Mouse (Mus musculus) erythroblast, embryonic 14.5 days (primary cell): Measurements from ENCODE around the gene Vcan. TPM values are rescaled to one million over a fixed set of nuclear protein-coding genes. Genes with fewer than 3 reads are reported as not detected.

Experiments used
- H3K27me3 ChIP-seq: 2 replicates; pipeline ENCODE4 v1.6.1; 2012; ENCODE audit warnings: inconsistent platforms; ENCODE audit not compliant: control insufficient read depth
- H3K36me3 ChIP-seq: 2 replicates; pipeline ENCODE4 v1.6.1; 2012; ENCODE audit warnings: mild to moderate bottlenecking, inconsistent platforms; ENCODE audit not compliant: control insufficient read depth
- H3K4me1 ChIP-seq: 2 replicates; pipeline ENCODE4 v1.6.1; 2012; ENCODE audit warnings: inconsistent platforms; ENCODE audit not compliant: control insufficient read depth
- H3K4me3 ChIP-seq: replicated peaks from 2 replicates; pipeline ENCODE3; 2012; ENCODE audit warnings: moderate library complexity, mild to moderate bottlenecking, inconsistent platforms
- H3K9me3 ChIP-seq: 2 replicates; pipeline ENCODE4 v1.6.1; 2012; ENCODE audit warnings: low read length, inconsistent platforms, mixed read lengths; ENCODE audit not compliant: control insufficient read depth
- GATA1 ChIP-seq: IDR thresholded peaks from 2 replicates; pipeline ENCODE4 v1.6.1; 2012; ENCODE audit warnings: low read length, inconsistent platforms, mixed read lengths
- TAL1 ChIP-seq: IDR thresholded peaks from 3 replicates; pipeline ENCODE4 v1.6.1; 2012; ENCODE audit warnings: low read length, inconsistent platforms, mixed read lengths
- polyA plus RNA-seq: library from polyadenylated mRNA; stranded (reverse); fragments of >175 nt; gene quantifications from 2 replicates; pipeline ENCODE4 v1.2.3, GENCODE M21; 2012

The Vcan gene
- not detected in 2 replicates for polyA plus RNA-seq

- H3K9me3 ChIP-seq = no peaks in the 10 kb centered on the region; the same call in 1 of the 2 replicates
- no peaks in the 10 kb centered on the region for H3K36me3 ChIP-seq
- H3K4me1 ChIP-seq = peaks cover 12% of the 10 kb centered on the region
- no peak for TF ChIP-seq GATA1
- no peak for TF ChIP-seq TAL1
- H3K27me3 ChIP-seq = peaks cover 65% of the 10 kb centered on the region
- H3K4me3 ChIP-seq = no peak within 1 kb of the TSS
Measured at GRCm38 (mm10) chr13:89741766-89742685, at the start of gene Vcan. Gene Vcan (minus strand): TSS chr13:89742509.

GRCm38 (mm10) chr13:89791475-89791874 is 49.2 kb upstream of the Vcan start:
- H3K4me3 ChIP-seq = no peak overlapping the region
- TF ChIP-seq GATA1 (no peak), TAL1 (no peak)
- H3K27me3 ChIP-seq = no peaks in the 10 kb centered on the region
- no peaks in the 10 kb centered on the region for H3K9me3 ChIP-seq
- no peaks in the 10 kb centered on the region for H3K36me3 ChIP-seq
- H3K4me1 ChIP-seq = no peaks in the 10 kb centered on the region

- no peak overlapping the region for H3K4me3 ChIP-seq
- no peaks in the 10 kb centered on the region for H3K36me3 ChIP-seq
- no peaks in the 10 kb centered on the region for H3K9me3 ChIP-seq
- no peaks in the 10 kb centered on the region for H3K27me3 ChIP-seq
- TF ChIP-seq GATA1 (no peak), TAL1 (no peak)
- H3K4me1 ChIP-seq = no peaks in the 10 kb centered on the region
Measured at GRCm38 (mm10) chr13:89782886-89783285, 40.6 kb upstream of the Vcan start.

- H3K4me3 ChIP-seq = no peak overlapping the region
- H3K4me1 ChIP-seq = no peaks in the 10 kb centered on the region
- H3K27me3 ChIP-seq = no peaks in the 10 kb centered on the region
- TF ChIP-seq TAL1 (no peak), GATA1 (no peak)
- no peaks in the 10 kb centered on the region for H3K36me3 ChIP-seq
- H3K9me3 ChIP-seq = no peaks in the 10 kb centered on the region
Measured at GRCm38 (mm10) chr13:89780276-89780675, 38.0 kb upstream of the Vcan start.

GRCm38 (mm10) chr13:89779208-89779911 is 37.1 kb upstream of the Vcan start:
- no peaks in the 10 kb centered on the region for H3K27me3 ChIP-seq
- no peak for TF ChIP-seq TAL1
- TF ChIP-seq GATA1 = no peak
- H3K36me3 ChIP-seq = no peaks in the 10 kb centered on the region
- no peaks in the 10 kb centered on the region for H3K9me3 ChIP-seq
- no peaks in the 10 kb centered on the region for H3K4me1 ChIP-seq
- no peak overlapping the region for H3K4me3 ChIP-seq

GRCm38 (mm10) chr13:89777764-89778163 is 35.5 kb upstream of the Vcan start:
- no peaks in the 10 kb centered on the region for H3K27me3 ChIP-seq
- H3K36me3 ChIP-seq = no peaks in the 10 kb centered on the region
- no peaks in the 10 kb centered on the region for H3K4me1 ChIP-seq
- no peak overlapping the region for H3K4me3 ChIP-seq
- no peaks in the 10 kb centered on the region for H3K9me3 ChIP-seq
- no peak for TF ChIP-seq TAL1
- no peak for TF ChIP-seq GATA1

- H3K4me1 ChIP-seq = no peaks in the 10 kb centered on the region
- H3K36me3 ChIP-seq = no peaks in the 10 kb centered on the region
- H3K4me3 ChIP-seq = no peak overlapping the region
- no peak for TF ChIP-seq GATA1
- TF ChIP-seq TAL1 = no peak
- H3K9me3 ChIP-seq = no peaks in the 10 kb centered on the region
- no peaks in the 10 kb centered on the region for H3K27me3 ChIP-seq
Measured at GRCm38 (mm10) chr13:89777146-89777545, 34.8 kb upstream of the Vcan start.

GRCm38 (mm10) chr13:89766551-89766950 is 24.2 kb upstream of the Vcan start:
- Histone ChIP-seq H3K27me3 (no peaks in the 10 kb centered on the region), H3K9me3 (no peaks in the 10 kb centered on the region), H3K4me3 (no peak overlapping the region), H3K4me1 (no peaks in the 10 kb centered on the region), H3K36me3 (no peaks in the 10 kb centered on the region)
- TF ChIP-seq TAL1 (no peak), GATA1 (no peak)

GRCm38 (mm10) chr13:89765966-89766365 is 23.7 kb upstream of the Vcan start:
- TF ChIP-seq GATA1 (no peak), TAL1 (no peak)
- no peaks in the 10 kb centered on the region for H3K4me1 ChIP-seq
- no peak overlapping the region for H3K4me3 ChIP-seq
- no peaks in the 10 kb centered on the region for H3K9me3 ChIP-seq
- H3K27me3 ChIP-seq = no peaks in the 10 kb centered on the region
- no peaks in the 10 kb centered on the region for H3K36me3 ChIP-seq
